In genomic region chr14:41052481-41052880, GRCm38 (mm10) we compare ENCODE assay signal across 15 mouse cellular contexts. TPM values are rescaled to one million over a fixed set of nuclear protein-coding genes. Genes with fewer than 3 reads are reported as not detected.
DNase-seq lines count a peak whose midpoint lies in the region; ATAC-seq and TF ChIP-seq lines count a peak whose summit lies in the region.
"Had no signal": no experiment of that assay in that cellular context is flagged by ENCODE, and none has a peak within 500 bp of the region (broad histone marks: within the 10 kb centered on the region; RNA-seq: fewer than 3 reads in every experiment).

No protein-coding gene starts in this region.

- ATAC-seq in hematopoietic stem cell, adult 5-6 weeks (replicated peaks in 1 of 2; ENCODE audit: insufficient read depth in 1 of 2, low FRiP score in 2 of 2, low TSS enrichment in 1 of 2, low read depth in 1 of 2, poor library complexity in 2 of 2, severe bottlenecking in 2 of 2), result peak; percentile 51 to 59; a peak in 3 of 4 replicates
- no peak for ATAC-seq in inflammation-experienced regulatory T-cells, adult 6 months

- 68% methylated on average over 5 of the region's 5 CpGs for WGBS in kidney, adult 2 months

- H3K9me3 ChIP-seq in E14TG2a.4 (ENCODE audit: low read length), result peaks cover 2% of the 10 kb centered on the region
- H3K9me3 ChIP-seq: embryonic facial prominence, embryonic 15.5 days; heart, embryonic 15.5 days; megakaryocyte, embryonic 14.5 days; neural tube, embryonic 13.5 days had no signal

- H3K27me3 ChIP-seq in kidney, adult 2 months (replicated peaks; ENCODE audit: control insufficient read depth, insufficient read depth, low read length), result no peaks in the 10 kb centered on the region
- H3K27me3 ChIP-seq in E14TG2a.4 (ENCODE audit: insufficient read depth, low read length), result no peaks in the 10 kb centered on the region
- H3K27me3 ChIP-seq: embryonic facial prominence, embryonic 15.5 days; heart, embryonic 15.5 days; megakaryocyte, embryonic 14.5 days; neural tube, embryonic 13.5 days had no signal

- no peak for TF ChIP-seq POLR2A in kidney, adult 2 months (IDR thresholded peaks at IDR 0.05; ENCODE audit: low read depth, low read length)

- H3K4me3 ChIP-seq in kidney, adult 2 months (ENCODE audit: insufficient read depth, low read depth, low read length), result no peak overlapping the region
- no peak overlapping the region for H3K4me3 ChIP-seq in E14TG2a.4 (replicated peaks; ENCODE audit: low read length)
- H3K4me3 ChIP-seq: embryonic facial prominence, embryonic 15.5 days; heart, embryonic 15.5 days; megakaryocyte, embryonic 14.5 days; neural tube, embryonic 13.5 days had no signal

- intact Hi-C loops in left cerebral cortex, postnatal 10 days (cut with DNase I), result no loop called here

- H3K36me3 ChIP-seq in kidney, adult 2 months (ENCODE audit: control insufficient read depth, insufficient read depth, low read length), result no peaks in the 10 kb centered on the region
- no peaks in the 10 kb centered on the region for H3K36me3 ChIP-seq in E14TG2a.4 (ENCODE audit: insufficient read depth, low read length)
- H3K36me3 ChIP-seq: embryonic facial prominence, embryonic 15.5 days; heart, embryonic 15.5 days; neural tube, embryonic 13.5 days had no signal

- TF ChIP-seq CTCF in kidney, adult 2 months (conservative IDR thresholded peaks at IDR 0.05; ENCODE audit: insufficient read depth, insufficient read length, low read depth, low read length), result no peak
- TF ChIP-seq CTCF in E14TG2a.4 (conservative IDR thresholded peaks at IDR 0.05; ENCODE audit: low read length), result peak; percentile 23

- peak; percentile 39 to 48 for DNase-seq in kidney, postnatal 4 days
- DNase-seq in kidney, adult 2 months, result no peak
- DNase-seq in A20 (ENCODE audit: low read depth, low spot score), result peak; percentile 36
- no peak for DNase-seq in left cerebral cortex, postnatal 10 days (ENCODE audit: extremely low spot score in 1 of 2, low spot score in 2 of 2)
- no peak for DNase-seq in embryo, embryonic 11 days
- DNase-seq: cerebellum, adult 2 months had no signal

- no peaks in the 10 kb centered on the region for H3K4me1 ChIP-seq in kidney, adult 2 months (ENCODE audit: control insufficient read depth, insufficient read depth, low read length)
- peaks cover 5% of the 10 kb centered on the region for H3K4me1 ChIP-seq in E14TG2a.4 (replicated peaks; ENCODE audit: low read depth, low read length)
- H3K4me1 ChIP-seq: embryonic facial prominence, embryonic 15.5 days; heart, embryonic 15.5 days; megakaryocyte, embryonic 14.5 days; neural tube, embryonic 13.5 days had no signal

- no peak overlapping the region for H3K27ac ChIP-seq in kidney, adult 2 months (ENCODE audit: insufficient read depth, low read depth, low read length)
- H3K27ac ChIP-seq: embryonic facial prominence, embryonic 15.5 days; heart, embryonic 15.5 days; neural tube, embryonic 13.5 days had no signal

RNA-seq across cellular contexts. Expression of gene Dydc2, which starts 16.5 kb away (rescaled TPM):
- polyA plus RNA-seq in kidney, adult 2 months (2012; rRNA removed), result not detected in 2 replicates
- total RNA-seq in hematopoietic stem cell, adult 5-6 weeks (2017), result not detected in 2 replicates
- under 1 TPM; 0.73 to 0.75 TPM for total RNA-seq in left cerebral cortex, postnatal 10 days (2021)
- polyA plus RNA-seq in inflammation-experienced regulatory T-cells, adult 6 months (2017; shearing (Covaris generic)), result not detected
- polyA plus RNA-seq: heart, embryonic 15.5 days; neural tube, embryonic 13.5 days; spleen, adult 2 months had no signal

RNA-seq across cellular contexts. Expression of gene Dydc1, which starts 20.2 kb away (rescaled TPM):
- polyA plus RNA-seq in kidney, adult 2 months (2012; rRNA removed), result not detected in 2 replicates
- total RNA-seq in hematopoietic stem cell, adult 5-6 weeks (2017), result not detected in 2 replicates
- not detected for total RNA-seq in left cerebral cortex, postnatal 10 days (2021)
- not detected for polyA plus RNA-seq in inflammation-experienced regulatory T-cells, adult 6 months (2017; shearing (Covaris generic))
- total RNA-seq: left cerebral cortex, postnatal 25 days had no signal
- polyA plus RNA-seq: cerebellum, adult 2 months; heart, embryonic 15.5 days; neural tube, embryonic 13.5 days; spleen, adult 2 months had no signal

RNA-seq across cellular contexts. Expression of gene Fam213a, which starts 38.9 kb away (rescaled TPM):
- 68.2 and 80.8 TPM in 2 replicates for polyA plus RNA-seq in kidney, adult 2 months (2012; rRNA removed)
- 37.0 and 46.1 TPM in 2 replicates for total RNA-seq in hematopoietic stem cell, adult 5-6 weeks (2017)
- 100 to 1,000 TPM in 1 of 2 experiments, 10 to 100 TPM in 1; 97.0 to 101 TPM for total RNA-seq in left cerebral cortex, postnatal 10 days (2021)
- polyA plus RNA-seq in inflammation-experienced regulatory T-cells, adult 6 months (2017; shearing (Covaris generic)), result 1 to 10 TPM; 8.0 to 9.7 (median 8.3) TPM

RNA-seq across cellular contexts. Expression of gene Mat1a, which starts 52.4 kb away (rescaled TPM):
- polyA plus RNA-seq in kidney, adult 2 months (2012; rRNA removed), result 0.03 and 0.05 TPM in 2 replicates
- not detected in 2 replicates for total RNA-seq in hematopoietic stem cell, adult 5-6 weeks (2017)
- total RNA-seq in left cerebral cortex, postnatal 10 days (2021), result not detected
- not detected for polyA plus RNA-seq in inflammation-experienced regulatory T-cells, adult 6 months (2017; shearing (Covaris generic))
- total RNA-seq: left cerebral cortex, postnatal 25 days had no signal
- polyA plus RNA-seq: cerebellum, adult 2 months; embryonic facial prominence, embryonic 15.5 days; neural tube, embryonic 13.5 days had no signal

Comparison
In these comparisons a context has a peak if more than half of its experiments do, and no peak if none do; other contexts are left out.
1. DNase-seq: peak in kidney, postnatal 4 days (2 of 2) and A20 (single experiment); none in kidney, adult 2 months (single experiment), left cerebral cortex, postnatal 10 days (0 of 2) and embryo, embryonic 11 days (single experiment).